Mouse (Mus musculus): ENCODE measurements around the gene Hdac4.

Gene Hdac4

DNA sequence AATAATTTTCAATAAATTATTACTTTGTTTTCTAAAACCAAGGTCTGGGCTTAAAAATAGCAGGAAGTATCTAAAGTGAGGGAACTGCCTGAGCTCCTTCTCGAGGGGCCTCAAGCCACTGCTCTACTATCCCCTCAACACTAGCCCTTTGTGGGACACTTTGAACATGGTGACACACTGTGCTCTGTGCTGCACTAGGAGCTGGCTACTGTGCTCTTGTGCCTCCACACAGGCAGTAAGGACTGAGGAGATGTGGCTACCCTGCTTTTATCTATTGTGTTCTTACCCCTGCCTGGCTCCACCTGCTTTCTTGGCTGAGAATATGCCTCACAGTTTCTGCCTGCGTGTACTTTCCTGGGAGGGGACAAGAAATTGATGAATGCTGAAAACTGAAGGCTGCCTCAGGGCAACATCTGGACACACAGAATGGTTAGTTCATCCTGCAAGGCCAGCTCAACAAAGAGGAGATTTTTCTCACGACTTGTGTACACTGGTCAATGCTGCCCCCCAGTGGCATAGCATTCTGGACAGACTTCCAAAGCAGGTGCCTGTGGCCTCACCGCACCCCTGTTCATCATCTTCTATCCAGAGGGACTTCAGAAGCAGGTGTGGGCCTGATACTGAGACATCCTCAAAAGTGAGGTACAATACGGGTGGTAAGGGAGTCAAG is 226.7 kb downstream of the Hdac4 start:
- peak in 1 of 2 experiments; percentile 68 for DNase-seq (ENCODE audit: low spot score in 2 of 2)

DNA sequence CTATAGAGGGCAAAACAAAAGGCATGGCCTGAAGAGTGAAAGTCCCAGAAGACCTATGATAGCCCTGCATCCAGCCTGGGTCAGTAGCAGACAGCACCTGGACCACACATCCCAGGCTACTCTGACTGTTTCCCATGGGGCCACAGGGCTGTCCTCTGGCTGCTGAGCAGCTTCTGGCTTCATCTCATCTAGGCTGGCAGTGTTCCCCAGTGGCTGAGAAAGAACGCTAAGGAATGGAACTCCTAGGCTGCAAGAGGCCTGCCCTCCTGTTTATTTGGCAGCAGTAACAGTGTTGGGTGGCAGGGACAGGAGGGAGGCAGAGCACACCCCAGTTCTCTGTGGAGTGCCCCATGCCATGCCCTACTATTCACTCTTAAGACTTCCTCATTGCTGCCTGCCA is 228.5 kb downstream of the Hdac4 start:
- no peak for DNase-seq (ENCODE audit: low spot score in 2 of 2)

DNA sequence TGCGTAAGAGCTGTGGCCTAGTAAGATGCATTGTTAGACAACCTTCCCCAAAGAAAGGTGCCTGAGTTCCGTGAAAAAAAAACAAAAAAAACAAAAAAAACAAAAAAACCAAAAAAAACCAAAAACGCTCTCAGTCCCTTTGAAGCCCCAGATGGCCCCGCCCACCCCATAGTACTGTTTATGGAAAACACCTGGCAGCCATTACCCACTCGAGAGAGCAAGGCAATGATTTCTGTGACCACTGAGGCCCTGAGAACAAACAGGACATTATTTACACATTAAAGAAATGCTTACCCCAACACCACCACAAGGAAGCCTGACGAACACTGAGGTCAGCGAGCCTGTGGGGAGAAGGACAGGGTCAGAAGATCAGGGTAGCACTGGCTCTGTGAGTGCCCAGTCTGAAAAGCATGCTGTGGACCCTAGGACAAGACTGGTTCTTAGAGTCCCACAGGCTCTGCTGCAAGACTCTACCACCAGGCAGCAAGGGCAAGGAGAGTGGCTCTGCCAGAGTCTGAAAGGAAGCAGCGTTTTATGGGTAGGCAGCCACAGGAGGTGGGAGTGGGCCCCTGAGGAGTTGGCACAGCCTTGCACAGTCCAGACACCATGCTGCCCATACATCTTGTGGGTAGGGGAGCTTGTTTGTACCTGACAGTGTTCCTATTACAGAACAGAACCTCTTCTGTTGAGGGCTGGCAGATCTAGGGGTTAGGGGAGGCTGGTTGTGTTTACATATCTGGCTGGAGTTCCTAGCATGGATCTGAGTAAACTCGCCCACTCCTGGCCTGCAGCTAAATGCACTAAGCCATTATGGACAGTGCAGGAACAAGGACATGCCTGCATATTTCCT is 230.8 kb downstream of the Hdac4 start:
- DNase-seq (ENCODE audit: low spot score in 2 of 2) = no peak

DNA sequence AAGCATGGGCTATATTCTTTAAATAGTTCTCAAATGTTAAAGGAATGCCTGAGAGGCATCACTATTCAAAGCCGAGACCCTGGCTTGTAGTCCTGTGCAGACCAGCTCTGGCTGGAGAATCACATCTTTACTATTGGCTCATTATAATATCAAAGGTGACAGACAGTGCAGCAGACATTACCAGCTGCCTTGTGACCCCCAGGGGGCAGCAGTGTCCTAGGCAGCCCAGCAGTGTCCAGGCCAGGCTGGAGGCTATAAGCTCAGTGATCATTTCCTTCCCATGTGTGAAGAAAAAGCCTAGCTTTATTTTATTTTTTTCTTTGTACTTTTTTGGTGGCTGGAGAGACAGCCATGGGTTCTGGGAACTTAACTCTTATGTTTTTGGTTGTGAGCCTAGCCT is 233.2 kb downstream of the Hdac4 start:
- no peak for DNase-seq (ENCODE audit: low spot score in 2 of 2)

DNA sequence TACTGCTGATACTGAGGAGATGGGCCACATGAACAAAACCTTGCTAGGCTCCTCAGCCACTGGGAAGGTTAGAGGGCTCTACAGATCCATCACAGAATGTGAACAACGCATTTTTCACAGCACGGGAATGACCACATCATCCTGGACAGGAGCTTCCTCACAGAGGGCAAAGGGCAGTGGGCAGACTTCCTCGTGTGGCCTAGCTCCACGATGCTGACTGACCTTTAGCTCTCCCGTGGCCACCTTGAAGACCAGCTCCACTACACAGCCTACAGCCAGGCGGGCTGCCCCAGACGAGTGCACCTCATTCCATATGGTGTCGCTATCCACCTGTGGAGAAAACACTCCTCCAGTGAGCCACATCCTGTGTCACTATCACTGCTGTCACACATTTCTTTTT is 234.3 kb downstream of the Hdac4 start:
- no peak for DNase-seq (ENCODE audit: low spot score in 2 of 2)

DNA sequence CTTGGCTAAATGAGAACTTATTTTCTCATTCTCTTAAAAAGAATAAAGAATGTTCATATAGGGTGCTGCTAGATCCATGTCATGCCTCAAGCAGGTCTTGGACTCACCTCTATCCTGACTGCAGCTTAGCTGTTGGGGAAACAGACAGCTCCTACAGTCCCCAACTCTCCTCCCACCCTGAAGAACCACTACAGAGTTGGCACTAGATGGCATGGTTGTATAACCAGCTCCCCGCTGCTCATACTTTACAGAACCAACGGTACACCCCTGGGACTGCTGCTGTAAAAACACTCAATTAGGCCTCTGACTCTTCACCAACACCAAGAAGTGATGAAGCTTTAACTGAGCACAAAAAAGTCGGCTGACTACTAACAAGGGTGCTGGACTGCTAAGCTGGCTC is 235.6 kb downstream of the Hdac4 start:
- DNase-seq (ENCODE audit: low spot score in 2 of 2) = no peak

DNA sequence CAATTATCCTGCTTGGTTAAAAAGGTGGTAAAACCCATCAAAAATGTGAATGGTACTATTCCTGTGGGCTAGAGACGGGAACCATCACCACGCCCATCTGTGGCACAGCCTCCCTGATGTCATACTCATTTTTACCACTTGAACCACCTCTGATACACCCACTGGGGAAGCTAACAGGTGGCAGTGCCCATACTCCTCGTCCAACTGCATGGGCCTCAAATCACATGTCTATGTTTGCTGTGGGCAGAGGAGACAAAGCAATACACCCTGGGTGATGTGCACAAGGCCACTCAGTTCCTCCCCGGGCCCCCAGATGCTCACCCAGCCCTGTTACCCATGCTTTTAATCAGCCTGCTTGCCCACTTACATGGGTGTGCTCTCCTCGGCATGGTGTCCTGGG is 236.5 kb downstream of the Hdac4 start:
- no peak for DNase-seq (ENCODE audit: low spot score in 2 of 2)

DNA sequence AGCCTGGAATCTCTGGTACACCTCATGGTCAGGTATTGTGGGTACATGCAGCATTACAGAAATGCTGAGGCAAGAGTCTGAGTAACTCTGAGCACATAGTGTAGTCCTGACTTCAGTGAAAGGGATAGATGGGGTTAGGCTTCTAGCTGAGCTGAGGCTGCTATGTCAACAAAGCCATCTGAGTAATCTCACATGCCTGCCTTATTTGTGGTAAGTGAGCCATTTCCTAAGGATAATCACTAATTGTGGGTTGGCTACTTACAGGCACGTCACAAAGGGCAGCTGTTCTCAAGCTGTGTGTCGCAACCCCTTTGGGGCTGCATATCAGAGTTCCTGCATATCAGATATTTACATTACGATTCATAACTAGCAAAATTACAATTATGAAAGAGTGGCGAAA is 239.3 kb downstream of the Hdac4 start:
- DNase-seq (ENCODE audit: low spot score in 2 of 2) = no peak

DNA sequence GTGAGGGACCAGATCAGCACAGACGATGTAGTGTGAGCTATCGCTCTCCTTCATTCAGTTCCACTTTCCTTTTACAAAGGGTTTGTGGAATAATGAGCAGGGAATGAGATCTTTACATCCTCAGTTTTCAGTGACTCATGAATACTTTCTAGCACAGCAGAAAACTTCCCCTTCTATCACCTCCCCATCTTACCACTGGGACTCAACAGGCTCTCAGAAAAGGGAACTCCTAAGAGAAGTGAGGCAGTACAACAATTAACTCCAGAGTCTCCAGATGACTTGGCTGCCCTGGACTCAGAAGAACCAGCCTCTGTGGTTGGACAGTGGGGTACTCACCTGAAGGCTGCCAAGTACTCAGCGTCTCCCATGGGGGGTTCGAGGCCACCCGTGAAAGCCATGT is 240.5 kb downstream of the Hdac4 start:
- no peak for DNase-seq (ENCODE audit: low spot score in 2 of 2)

DNA sequence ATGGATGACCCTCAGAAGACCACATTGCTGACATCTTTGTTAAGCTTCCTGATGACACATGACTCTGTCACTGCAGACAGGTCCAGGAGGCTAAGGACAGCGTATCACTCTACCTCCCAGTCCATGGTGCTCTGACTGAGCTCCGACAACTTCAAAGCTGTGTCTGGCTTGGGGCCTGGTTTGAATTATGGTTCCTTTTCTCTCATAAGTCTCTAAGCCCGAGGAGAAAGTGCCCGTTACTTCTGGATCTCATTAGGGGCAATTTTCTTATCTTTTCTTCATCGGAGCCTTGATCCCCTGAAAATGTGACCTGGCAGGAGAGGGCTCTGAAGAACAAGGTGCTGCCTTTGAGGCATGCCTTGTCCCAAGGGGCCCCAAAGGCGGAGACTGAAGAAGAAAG is 242.6 kb downstream of the Hdac4 start:
- DNase-seq (ENCODE audit: low spot score in 2 of 2) = no peak

DNA sequence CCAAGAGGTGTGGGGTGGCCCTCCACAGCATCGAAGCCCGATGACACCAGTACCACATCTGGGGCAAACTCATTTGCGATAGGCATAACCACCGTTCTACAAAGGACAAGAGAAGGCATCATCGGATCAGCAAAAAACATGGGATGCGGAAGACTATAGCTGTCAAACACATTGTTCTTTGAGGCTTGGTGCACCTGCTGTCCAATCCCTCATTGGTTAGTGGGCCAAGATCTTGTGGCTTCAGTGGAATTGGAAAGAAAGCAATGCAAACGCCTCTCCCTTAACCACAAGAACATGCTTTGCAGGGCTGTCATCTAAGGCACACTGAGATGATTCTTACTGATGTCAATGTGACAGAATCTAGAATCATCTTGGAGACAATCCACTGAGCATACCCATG is 248.1 kb downstream of the Hdac4 start:
- no peak for DNase-seq (ENCODE audit: low spot score in 2 of 2)

DNA sequence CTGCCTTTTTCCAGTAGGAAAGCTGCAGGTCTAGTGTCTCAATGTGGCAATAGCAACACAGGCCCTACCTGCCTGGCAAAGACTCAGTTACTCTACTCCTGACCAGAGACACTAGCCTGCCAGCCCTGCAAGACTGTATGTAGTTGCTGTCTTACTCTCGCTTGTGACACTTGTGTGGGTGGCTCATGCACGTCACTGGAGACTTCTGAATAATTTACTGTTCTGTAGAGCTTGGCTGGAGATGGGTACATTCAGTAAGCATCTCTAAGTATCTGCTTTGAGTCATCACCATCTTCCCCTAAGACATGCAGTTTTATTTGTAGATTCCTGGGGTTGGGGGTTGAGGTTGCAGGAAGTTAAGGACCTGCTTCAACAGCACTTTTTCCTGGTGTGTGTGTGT is 252.9 kb downstream of the Hdac4 start:
- DNase-seq (ENCODE audit: low spot score in 2 of 2) = peak; percentile 65 to 72

DNA sequence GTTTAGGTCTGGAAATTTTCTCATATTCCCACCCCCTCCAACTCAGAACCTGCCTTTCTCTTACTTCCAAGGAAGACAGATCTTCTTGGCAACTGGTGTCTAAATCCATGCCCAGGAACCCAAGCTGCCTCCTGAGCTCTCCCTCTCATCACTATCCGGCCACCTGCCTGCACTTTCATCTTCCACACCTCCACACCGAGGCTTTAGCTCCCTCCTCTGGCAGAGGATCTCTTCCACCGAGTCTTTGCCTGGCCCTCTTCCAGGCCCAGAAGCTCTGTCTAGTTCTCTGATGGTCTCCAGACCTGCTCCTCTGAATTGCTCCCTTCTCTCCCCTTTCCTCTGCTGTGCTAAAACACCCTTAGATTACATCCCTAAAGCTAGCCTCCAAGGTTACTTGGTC is 253.5 kb downstream of the Hdac4 start:
- no peak for DNase-seq (ENCODE audit: low spot score in 2 of 2)

DNA sequence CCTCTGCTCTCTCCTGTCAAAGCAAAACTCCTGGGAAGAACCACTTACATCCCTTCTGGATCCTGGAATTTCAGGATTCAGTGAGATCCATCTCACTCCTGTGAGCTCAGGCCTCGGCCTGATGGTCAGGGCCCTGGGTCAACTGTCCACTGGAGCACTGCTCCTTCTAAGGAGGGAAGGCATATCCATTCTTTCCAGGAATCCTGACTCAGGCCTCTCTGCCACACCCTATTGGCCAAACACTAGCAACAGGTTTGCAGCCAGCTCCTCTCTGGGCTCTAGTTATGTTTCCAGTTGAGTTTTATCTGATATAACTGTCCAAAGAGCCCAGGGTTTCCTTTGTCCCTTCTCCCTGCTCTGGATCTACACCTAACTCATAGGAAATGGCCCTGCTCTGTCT is 254.4 kb downstream of the Hdac4 start:
- no peak for DNase-seq (ENCODE audit: low spot score in 2 of 2)

DNA sequence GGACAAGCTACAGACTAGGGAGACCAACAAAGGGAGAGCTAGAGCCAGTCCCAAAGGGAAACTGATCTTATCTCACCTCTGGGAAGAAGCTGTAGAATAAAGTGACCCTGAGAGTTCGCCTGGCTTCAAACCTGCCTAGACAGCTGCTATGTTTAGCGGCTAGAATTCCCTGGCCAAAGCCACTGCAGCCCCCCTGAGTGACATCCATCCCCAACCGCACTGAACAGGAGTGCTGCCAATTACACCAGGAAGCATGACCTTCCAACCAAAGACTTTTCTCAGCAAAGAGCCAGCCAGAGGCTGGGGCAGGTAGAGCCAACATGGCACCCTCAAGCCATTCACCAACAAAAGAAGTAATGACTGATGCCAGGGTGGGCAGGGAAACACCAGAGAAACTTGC is 260.3 kb downstream of the Hdac4 start:
- DNase-seq (ENCODE audit: low spot score in 2 of 2) = no peak

DNA sequence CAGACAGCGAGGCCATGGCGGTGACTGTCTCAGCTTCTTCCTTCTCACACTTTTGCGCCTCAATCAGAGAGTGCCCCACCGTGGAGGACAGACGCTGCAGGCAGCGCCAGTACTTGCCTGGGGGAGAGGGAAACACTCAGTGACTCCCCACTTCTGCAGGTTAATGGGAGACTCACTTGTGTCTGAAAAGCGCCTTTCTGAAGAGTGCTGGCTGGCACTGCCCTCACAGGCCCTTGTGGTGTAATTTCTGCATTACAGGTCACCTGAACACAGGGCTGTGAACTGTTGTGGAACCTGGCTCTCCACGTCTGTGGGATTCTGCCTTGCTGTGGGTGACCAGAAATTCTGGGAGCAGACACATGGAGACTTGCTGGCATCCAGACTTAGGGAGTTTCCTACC is 261.8 kb downstream of the Hdac4 start:
- no peak for DNase-seq (ENCODE audit: low spot score in 2 of 2)

DNA sequence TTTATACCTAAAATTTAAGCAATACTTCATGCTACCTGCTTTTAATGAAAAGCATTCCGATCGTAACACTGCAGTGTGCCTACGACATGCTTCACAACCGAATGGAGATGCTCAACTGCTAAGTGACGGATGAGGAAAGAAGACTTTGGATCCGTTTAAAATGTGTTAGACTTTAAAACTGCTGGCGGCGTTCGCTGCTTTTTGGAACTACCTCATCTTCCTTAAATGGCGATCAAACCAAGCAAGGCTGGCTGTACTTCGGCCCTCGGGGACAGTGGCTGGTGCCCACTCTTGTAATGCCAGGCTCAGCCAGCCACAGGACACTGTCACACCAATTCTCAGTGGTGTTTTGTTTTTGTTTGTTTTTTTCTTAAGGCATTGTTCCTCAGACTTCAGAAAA is 263.3 kb downstream of the Hdac4 start:
- DNase-seq (ENCODE audit: low spot score in 2 of 2) = no peak

DNA sequence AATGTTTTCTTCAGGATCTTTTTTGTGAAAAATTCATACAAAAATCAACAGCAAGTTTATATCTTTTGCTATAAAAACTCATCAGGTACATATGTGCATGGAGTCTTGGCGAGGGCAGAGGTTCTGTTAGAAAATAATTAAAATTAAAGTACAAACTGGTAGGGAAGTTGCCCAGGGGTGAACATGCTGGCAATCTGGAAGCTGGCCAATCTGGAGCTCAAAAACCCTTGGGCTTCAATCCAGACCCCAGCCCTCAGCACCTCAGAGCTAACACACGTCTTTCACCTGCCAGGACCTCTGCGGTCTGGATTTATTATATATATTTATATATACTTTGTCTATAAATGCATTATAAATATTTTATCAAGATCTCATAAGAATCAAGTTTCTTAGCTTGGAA is 263.7 kb downstream of the Hdac4 start:
- DNase-seq (ENCODE audit: low spot score in 2 of 2) = no peak

DNA sequence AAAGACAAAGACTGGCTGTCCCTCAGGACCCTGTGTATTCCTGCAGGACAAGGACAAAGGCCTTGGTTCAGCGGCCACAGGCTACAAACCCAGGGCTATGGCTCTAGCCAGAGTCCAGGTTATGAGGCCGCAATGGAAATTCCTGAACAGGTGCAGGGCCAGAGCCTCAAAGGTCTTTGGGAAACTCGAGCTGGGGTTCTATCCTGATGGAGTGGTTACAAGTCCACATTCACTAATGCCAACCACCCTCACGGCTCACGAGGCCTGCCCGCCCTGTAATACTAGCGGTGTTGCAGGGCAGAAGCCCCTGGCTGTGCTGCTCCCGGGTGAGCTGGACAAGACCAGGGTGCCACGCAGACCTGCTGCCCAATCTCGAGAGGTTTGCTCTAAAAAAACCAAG is 264.3 kb downstream of the Hdac4 start:
- no peak for DNase-seq (ENCODE audit: low spot score in 2 of 2)

DNA sequence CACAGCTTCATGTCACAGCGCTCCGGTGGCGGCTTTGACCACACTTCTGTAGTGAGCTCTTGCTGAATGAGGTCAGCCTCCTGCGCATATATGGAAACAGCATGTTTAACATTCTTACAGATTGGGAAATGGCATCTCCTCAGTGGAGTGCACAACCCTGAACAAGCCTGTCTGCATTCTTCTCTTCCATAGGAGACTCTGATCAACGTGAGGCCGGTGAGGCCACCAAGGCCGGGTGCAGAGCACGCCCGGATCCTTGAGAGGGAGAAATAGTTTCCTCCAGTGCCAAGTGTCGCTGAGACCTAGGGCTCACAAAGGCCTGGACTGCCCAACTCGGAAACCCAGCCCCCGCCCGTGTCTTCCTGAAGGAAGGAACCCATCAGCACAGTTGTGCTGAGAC is 266.4 kb downstream of the Hdac4 start:
- no peak for DNase-seq (ENCODE audit: low spot score in 2 of 2)

DNA sequence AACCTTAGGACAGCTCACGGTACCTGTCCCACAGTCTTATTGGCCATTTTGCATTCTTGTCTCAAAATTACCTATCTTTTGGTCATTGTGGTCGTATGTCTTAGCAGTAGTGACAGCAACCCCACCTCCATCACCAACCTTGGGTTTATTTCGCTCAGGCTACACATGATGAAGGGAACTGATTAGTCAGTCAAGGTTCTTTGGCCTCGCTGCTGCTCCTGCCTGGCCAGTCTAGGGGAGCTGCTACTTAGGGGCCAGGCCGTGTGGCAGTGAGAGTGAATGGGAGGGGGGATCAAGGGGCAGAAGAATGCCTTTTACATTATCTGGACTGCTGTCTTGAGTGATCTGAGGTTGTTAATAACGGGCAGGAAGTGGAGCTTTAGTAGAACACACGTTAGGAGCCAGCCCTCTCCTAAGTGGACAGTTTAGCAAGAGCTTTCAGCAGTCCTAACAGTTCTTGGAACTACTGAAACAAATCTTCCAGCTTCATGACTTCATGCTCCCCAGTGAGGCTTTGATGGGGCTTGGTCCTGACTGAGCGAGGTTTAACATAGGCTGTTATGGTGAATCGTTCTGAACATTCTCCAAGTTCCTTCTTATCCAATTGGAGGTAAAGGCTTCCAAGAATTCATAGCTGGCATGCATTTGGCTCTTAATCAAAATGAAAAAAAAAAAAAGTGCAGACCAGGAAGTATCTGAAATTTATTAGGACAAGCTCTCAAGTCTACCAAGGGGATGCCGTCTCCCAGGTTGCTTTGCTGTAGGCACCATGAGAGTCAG is 267.8 kb downstream of the Hdac4 start:
- DNase-seq (ENCODE audit: low spot score in 2 of 2) = no peak

DNA sequence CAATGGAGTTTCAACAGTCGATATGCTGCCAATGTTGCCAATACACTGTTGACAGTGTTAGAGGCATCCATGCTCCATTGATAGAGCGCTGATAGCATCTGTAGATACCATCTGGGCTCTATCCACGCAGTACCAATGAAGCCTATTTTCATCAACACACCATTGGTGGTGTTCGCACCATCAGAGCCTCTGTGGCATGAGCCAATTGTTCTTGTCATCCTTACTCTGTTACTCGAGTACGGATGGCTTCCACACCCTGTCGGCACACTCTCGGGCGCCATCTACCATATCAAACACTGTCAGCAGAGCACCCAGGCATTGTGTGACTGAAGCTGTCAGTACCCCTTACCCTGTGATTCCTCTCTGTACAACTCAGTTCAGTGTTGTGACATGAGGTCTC is 271.9 kb downstream of the Hdac4 start:
- no peak for DNase-seq (ENCODE audit: low spot score in 2 of 2)
